Mouse (Mus musculus) lung, embryonic 14.5 days (tissue): Measurements from ENCODE around the gene Atrnl1. TPM values are rescaled to one million over a fixed set of nuclear protein-coding genes. Genes with fewer than 3 reads are reported as not detected.

Source experiments
- ATAC-seq: fragments of 200-750 bp; cut with Nextera tagmentation; 2 replicates; pipeline ENCODE4 v1.8.0; 2017; ENCODE audit warnings: mild to moderate bottlenecking, moderate TSS enrichment, moderate library complexity; ENCODE audit not compliant: insufficient read depth
- DNase-seq: peaks from one replicate; pipeline ENCODE4 v3.0.0-alpha.2; 2015
- H3K27ac ChIP-seq: fragments of 300-500 bp; sonication (generic); 2 replicates; pipeline ENCODE4 v1.5.1; 2014; ENCODE audit warnings: low read depth, mild to moderate bottlenecking, moderate library complexity
- H3K27me3 ChIP-seq: fragments of 300-500 bp; sonication (generic); 2 replicates; pipeline ENCODE4 v1.6.1; 2014; ENCODE audit warnings: low read length, control low read depth; ENCODE audit not compliant: insufficient read depth
- H3K36me3 ChIP-seq: fragments of 300-500 bp; sonication (generic); 2 replicates; pipeline ENCODE4 v1.6.1; 2014; ENCODE audit warnings: control low read depth; ENCODE audit not compliant: insufficient read depth
- H3K4me1 ChIP-seq: fragments of 300-500 bp; sonication (generic); 2 replicates; pipeline ENCODE4 v1.6.1; 2014; ENCODE audit warnings: antibody characterized with exemption, control low read depth; ENCODE audit not compliant: insufficient read depth
- H3K4me2 ChIP-seq: fragments of 300-500 bp; sonication (generic); 2 replicates; pipeline ENCODE4 v1.6.1; 2014; ENCODE audit warnings: mild to moderate bottlenecking
- H3K4me3 ChIP-seq: fragments of 300-500 bp; sonication (generic); 2 replicates; pipeline ENCODE4 v1.5.1; 2014; ENCODE audit warnings: low read depth, low read length
- H3K9ac ChIP-seq: fragments of 300-500 bp; sonication (generic); 2 replicates; pipeline ENCODE4 v1.6.1; 2014
- H3K9me3 ChIP-seq: fragments of 300-500 bp; sonication (generic); 2 replicates; pipeline ENCODE4 v1.6.1; 2016; ENCODE audit warnings: low read depth, low read length, control low read depth
- CTCF ChIP-seq: IDR thresholded peaks from 2 replicates; pipeline ENCODE4 v1.5.1; 2016; ENCODE audit warnings: antibody characterized with exemption, low read depth
- WGBS: fragments of 180-500 bp; shearing (Covaris S2); extraction: QIAGEN DNeasy Blood & Tissue Kit; methylation state at CpG from one replicate; pipeline ENCODE4 v1.1.7; 2014; 5-methylcytosine and 5-hydroxymethylcytosine counted together
- polyA plus RNA-seq: library from polyadenylated mRNA; unstranded; fragments of >200 nt; fragmentation: Nextera tagmentation; extraction: Ambion mirVana; gene quantifications from 2 replicates; pipeline ENCODE4 v1.2.1, GENCODE M21; 2014

Gene Atrnl1
- polyA plus RNA-seq, 1 experiment from 2014 or later, result 7.1 TPM

DNA sequence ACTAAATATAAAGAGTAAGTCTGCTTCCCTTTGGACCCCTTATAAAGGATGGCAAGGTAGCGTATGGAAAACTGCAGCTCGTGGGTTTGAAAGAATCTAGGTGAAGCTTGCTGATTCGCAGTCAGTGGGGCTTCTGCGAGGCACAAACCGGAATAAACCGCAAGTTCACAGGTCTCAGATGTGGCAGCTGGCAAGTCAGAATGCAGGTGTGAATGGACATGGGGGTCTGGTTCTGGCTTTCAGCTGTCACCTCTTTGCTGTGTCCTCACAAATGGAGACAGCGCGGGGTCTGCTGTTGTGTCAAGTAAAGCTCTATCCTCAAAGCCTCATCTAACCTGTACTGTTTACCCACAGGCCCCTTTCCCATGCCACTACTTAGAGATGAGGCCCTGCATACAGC lies 440.2 kb downstream of the Atrnl1 start:
- H3K4me3 ChIP-seq, result no peak overlapping the region
- H3K36me3 ChIP-seq, result no peaks in the 10 kb centered on the region
- 85% methylated on average over 8 of the region's 8 CpGs for WGBS
- DNase-seq (no peak), ATAC-seq (no peak)
- no peak overlapping the region for H3K27ac ChIP-seq
- no peak for TF ChIP-seq CTCF
- no peaks in the 10 kb centered on the region for H3K9me3 ChIP-seq
- no peaks in the 10 kb centered on the region for H3K4me1 ChIP-seq
- no peak overlapping the region for H3K4me2 ChIP-seq
- H3K9ac ChIP-seq, result no peak overlapping the region
- H3K27me3 ChIP-seq, result no peaks in the 10 kb centered on the region

DNA sequence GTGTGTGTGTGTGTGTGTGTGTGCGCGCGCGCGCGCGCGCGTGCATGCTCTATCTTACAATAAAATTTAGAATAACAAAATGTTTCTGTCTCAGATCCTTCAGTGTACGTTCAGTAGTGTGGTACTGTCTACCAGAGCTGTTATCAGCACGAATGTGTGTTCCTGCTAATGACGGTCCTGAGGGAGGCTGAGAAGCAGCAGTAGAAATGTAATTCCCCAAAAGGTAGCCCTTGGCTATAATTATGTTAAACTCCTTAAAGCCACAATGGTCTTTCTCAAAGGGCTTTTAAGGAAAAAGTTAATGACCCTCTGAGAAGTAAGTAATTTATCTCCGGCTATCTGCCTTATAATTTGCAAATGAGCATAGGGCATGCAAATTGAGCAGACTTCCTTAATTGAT lies 441.1 kb downstream of the Atrnl1 start:
- 87% methylated on average over 13 of the region's 13 CpGs for WGBS
- no peak overlapping the region for H3K4me2 ChIP-seq
- no peaks in the 10 kb centered on the region for H3K27me3 ChIP-seq
- TF ChIP-seq CTCF, result no peak
- H3K9ac ChIP-seq, result no peak overlapping the region
- H3K4me3 ChIP-seq, result no peak overlapping the region
- DNase-seq, result no peak
- no peak overlapping the region for H3K27ac ChIP-seq
- H3K9me3 ChIP-seq, result no peaks in the 10 kb centered on the region
- H3K4me1 ChIP-seq, result no peaks in the 10 kb centered on the region
- no peak for ATAC-seq
- H3K36me3 ChIP-seq, result no peaks in the 10 kb centered on the region

DNA sequence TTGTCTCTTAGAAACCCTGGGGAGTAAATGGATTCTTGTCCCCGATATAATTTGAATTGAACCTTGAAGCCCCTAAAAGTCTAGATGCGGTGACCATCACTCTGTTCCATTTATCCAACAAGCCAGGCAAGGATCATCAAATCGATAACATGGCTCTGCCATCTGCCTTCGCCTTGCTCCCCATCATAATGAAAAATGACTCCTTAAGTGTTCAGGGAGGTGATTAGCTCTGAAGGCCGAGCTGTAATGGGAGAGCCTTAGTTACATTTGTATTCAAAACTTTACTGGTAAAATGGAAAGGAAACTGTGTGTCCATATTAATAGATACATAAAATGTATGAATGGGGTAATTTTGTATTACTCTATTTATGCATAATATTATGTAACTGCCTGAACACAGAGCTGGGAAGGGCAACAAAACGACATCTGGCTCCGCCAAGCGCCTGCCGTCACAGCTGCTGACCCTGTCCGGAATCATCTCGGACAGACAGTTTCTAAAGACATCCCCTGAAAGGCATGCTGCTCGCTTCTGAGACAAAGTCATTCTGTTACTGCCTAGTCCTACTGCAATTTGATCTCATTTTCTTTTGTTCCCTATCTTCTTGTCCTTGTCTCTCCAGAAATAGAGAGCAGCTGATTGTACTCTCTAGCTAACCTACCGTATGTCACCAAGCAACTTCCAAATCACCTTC lies 441.8 kb downstream of the Atrnl1 start:
- H3K4me2 ChIP-seq, result no peak overlapping the region
- no peaks in the 10 kb centered on the region for H3K27me3 ChIP-seq
- H3K9ac ChIP-seq, result no peak overlapping the region
- ATAC-seq (no peak), DNase-seq (peak; percentile 24)
- H3K4me1 ChIP-seq, result no peaks in the 10 kb centered on the region
- TF ChIP-seq CTCF, result no peak
- WGBS, result 52% methylated on average over 13 of the region's 13 CpGs
- no peak overlapping the region for H3K4me3 ChIP-seq
- no peak overlapping the region for H3K27ac ChIP-seq
- no peaks in the 10 kb centered on the region for H3K36me3 ChIP-seq
- no peaks in the 10 kb centered on the region for H3K9me3 ChIP-seq

DNA sequence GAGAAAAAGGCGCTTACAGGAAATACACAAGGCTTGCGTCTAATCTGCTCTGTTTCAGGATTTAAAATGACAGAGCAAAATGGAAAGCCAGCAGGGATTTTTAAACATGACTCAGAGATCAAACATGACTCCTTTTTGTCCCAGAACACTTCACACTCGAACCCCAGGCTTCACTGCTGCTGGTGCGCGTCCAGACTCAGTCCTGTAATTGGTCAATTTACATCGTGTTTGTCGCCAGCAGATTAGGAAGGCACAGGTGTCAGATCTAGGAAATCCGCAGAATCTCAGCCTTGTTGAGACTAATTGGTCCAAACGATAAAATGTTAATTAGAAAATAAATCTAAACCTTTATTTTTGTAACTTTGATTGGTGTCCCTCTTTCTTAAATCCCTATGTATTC lies 448.9 kb downstream of the Atrnl1 start:
- Histone ChIP-seq H3K4me2 (no peak overlapping the region), H3K27ac (0 out of 2 replicates have a peak overlapping the region, but pooled peaks have one; percentile 48)
- no peak for TF ChIP-seq CTCF

DNA sequence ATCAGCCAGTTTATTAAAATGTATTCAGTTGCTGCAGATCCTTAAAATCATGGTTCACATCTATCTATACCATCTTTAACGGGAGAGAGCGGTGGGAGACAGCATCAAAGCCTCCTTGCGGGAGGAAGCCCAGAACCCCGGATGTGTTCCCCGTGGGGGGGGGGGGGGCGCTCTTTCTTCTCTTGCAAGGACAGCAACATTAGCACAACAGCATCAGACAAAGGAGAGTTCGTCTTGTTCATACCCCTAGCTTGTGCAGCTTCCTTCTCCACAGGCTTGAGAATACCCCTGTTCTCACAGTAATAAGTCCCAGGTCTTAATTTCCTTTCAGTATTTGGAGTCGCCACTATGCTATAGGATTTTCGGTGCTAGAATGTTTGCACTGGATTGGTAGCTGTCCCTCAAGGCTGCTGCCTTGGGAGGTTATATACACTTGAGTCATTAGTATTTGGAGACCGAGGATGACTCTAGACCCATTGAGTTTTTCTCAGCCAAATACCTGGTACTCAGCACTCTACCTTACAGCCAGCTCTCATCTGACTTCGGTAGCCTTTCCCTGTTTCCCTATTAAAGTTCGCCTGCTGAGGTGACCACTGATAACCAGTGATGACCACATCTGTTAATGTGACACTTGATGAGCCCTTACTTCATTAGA lies 449.5 kb downstream of the Atrnl1 start:
- DNase-seq, result peak; percentile 17

More for the DNA sequence above, 448.9 kb downstream of the Atrnl1 start:
- Histone ChIP-seq H3K4me1 (peaks cover 21% of the 10 kb centered on the region), H3K36me3 (no peaks in the 10 kb centered on the region), H3K27me3 (no peaks in the 10 kb centered on the region), H3K9ac (no peak overlapping the region), H3K9me3 (no peaks in the 10 kb centered on the region), H3K4me3 (no peak overlapping the region)
- DNase-seq (peak; percentile 18), ATAC-seq (no peak)
- 42% methylated on average over 9 of the region's 9 CpGs for WGBS

DNA sequence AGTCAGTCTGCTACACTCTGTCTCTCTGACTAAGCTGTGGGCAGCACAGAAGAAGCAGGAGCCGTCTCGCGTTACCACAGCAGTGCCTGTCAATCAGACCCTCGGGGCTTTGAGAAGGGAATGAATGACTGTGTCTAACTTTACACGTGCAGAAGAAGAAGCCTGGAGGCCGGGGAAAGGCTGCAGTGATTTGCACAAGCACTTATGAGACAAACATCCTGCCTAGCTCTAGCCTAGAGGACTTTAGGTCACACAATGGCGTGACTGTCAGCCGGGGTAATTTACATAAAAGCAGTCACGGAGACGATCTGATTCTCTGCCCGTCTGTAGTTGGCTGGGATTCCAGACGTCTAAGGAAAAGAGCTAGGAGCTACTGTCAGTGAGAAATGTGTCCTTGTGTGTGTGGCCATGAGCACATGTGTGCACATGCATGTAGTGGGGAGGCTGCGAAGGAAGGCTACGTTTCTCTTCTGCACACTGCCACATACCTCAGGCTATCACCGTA lies 450.1 kb downstream of the Atrnl1 start:
- Histone ChIP-seq H3K36me3 (no peaks in the 10 kb centered on the region), H3K9me3 (no peaks in the 10 kb centered on the region), H3K4me3 (no peak overlapping the region), H3K4me1 (peaks cover 23% of the 10 kb centered on the region), H3K4me2 (peak overlapping the region; percentile 43), H3K9ac (no peak overlapping the region), H3K27ac (peak overlapping the region; percentile 30; the same call in 1 of the 2 replicates), H3K27me3 (no peaks in the 10 kb centered on the region)
- DNase-seq, result peak; percentile 76
- 15% methylated on average over 15 of the region's 15 CpGs for WGBS
- TF ChIP-seq CTCF, result no peak
- ATAC-seq, result peak; percentile 54

More for the DNA sequence above, 449.5 kb downstream of the Atrnl1 start:
- peak overlapping the region; percentile 30; the same call in 1 of the 2 replicates for H3K27ac ChIP-seq
- ATAC-seq, result no peak; the same call in 1 of the 2 replicates
- peaks cover 23% of the 10 kb centered on the region for H3K4me1 ChIP-seq
- no peaks in the 10 kb centered on the region for H3K36me3 ChIP-seq
- TF ChIP-seq CTCF, result no peak
- H3K27me3 ChIP-seq, result no peaks in the 10 kb centered on the region
- H3K9me3 ChIP-seq, result no peaks in the 10 kb centered on the region
- WGBS, result 25% methylated on average over 12 of the region's 12 CpGs
- peak overlapping the region; percentile 43 for H3K4me2 ChIP-seq
- H3K4me3 ChIP-seq, result no peak overlapping the region
- no peak overlapping the region for H3K9ac ChIP-seq

DNA sequence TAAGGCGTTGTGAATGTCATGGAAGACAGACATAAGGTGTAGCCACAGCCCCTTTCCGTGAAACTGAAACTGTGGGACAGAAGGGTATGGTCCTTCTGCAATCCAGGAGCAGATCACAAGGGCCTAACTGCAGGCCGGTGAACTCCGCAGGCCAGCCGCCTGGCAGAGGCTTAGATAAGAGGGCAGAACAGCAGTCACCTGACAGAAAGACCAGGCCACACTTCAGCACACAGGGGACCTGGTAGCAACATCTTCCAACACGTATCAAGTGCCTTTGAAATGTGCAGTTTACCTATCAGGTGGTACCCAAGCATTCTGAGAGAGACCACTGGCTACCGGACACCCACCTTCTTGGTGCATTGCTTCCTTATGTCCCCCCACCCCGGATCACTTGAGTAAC lies 451.1 kb downstream of the Atrnl1 start:
- DNase-seq (no peak), ATAC-seq (no peak)
- Histone ChIP-seq H3K4me1 (peaks cover 23% of the 10 kb centered on the region), H3K9me3 (no peaks in the 10 kb centered on the region), H3K9ac (no peak overlapping the region), H3K27ac (no peak overlapping the region), H3K4me2 (no peak overlapping the region), H3K27me3 (no peaks in the 10 kb centered on the region), H3K36me3 (no peaks in the 10 kb centered on the region), H3K4me3 (no peak overlapping the region)
- TF ChIP-seq CTCF, result no peak
- WGBS, result 75% methylated on average over 8 of the region's 8 CpGs
